Mouse (Mus musculus): ENCODE measurements around the gene Brsk2. TPM values are rescaled to one million over a fixed set of nuclear protein-coding genes. Genes with fewer than 3 reads are reported as not detected.
A peak's percentile ranks its signal among the peaks of the same experiment; 100 is the strongest.
"Not testable (repeated sequence)": the region's sequence is repeated elsewhere in the genome, so short reads cannot be mapped to it uniquely, and the experiment has no call there.

The Brsk2 gene
- polyA plus RNA-seq, 1 experiment = 99.9 TPM

GRCm38 (mm10) chr7:141924121-141924520 lies 25.4 kb upstream of the Brsk2 start:
- peak overlapping the region; percentile 84 for H3K4me3 ChIP-seq (ENCODE audit: control insufficient read depth, low read depth, low read length)
- H3K36me3 ChIP-seq (ENCODE audit: control insufficient read depth, insufficient read depth, low read length); H3K4me1 ChIP-seq (ENCODE audit: control insufficient read depth, insufficient read depth, low read length); H3K27me3 ChIP-seq (ENCODE audit: control insufficient read depth, insufficient read depth, low read length): not testable (repeated sequence)
- 0 out of 2 replicates have a peak, but pooled peaks have one; percentile 8 for TF ChIP-seq POLR2A (IDR thresholded peaks at IDR 0.05; ENCODE audit: control insufficient read depth, low read depth, low read length)
- peak overlapping the region; percentile 83 for H3K27ac ChIP-seq (ENCODE audit: control insufficient read depth, insufficient read depth, low read depth, low read length)

GRCm38 (mm10) chr7:141924917-141925316 lies 24.6 kb upstream of the Brsk2 start:
- no peak for TF ChIP-seq POLR2A (IDR thresholded peaks at IDR 0.05; ENCODE audit: control insufficient read depth, low read depth, low read length)
- TF ChIP-seq CTCF (IDR thresholded peaks at IDR 0.05; ENCODE audit: control insufficient read depth, insufficient read depth, insufficient replicate concordance, low read depth, low read length) = peak; percentile 77
- Histone ChIP-seq H3K27me3 (ENCODE audit: control insufficient read depth, insufficient read depth, low read length) (no peaks in the 10 kb centered on the region), H3K4me1 (ENCODE audit: control insufficient read depth, insufficient read depth, low read length) (peaks cover 4% of the 10 kb centered on the region), H3K36me3 (ENCODE audit: control insufficient read depth, insufficient read depth, low read length) (no peaks in the 10 kb centered on the region), H3K27ac (ENCODE audit: control insufficient read depth, insufficient read depth, low read depth, low read length) (peak overlapping the region; percentile 83), H3K4me3 (ENCODE audit: control insufficient read depth, low read depth, low read length) (peak overlapping the region; percentile 84)

GRCm38 (mm10) chr7:141928642-141929041 lies 20.9 kb upstream of the Brsk2 start:
- H3K36me3 ChIP-seq (ENCODE audit: control insufficient read depth, insufficient read depth, low read length) = no peaks in the 10 kb centered on the region; the same call in 1 of the 2 replicates
- H3K27ac ChIP-seq (ENCODE audit: control insufficient read depth, insufficient read depth, low read depth, low read length) = no peak overlapping the region
- no peak overlapping the region for H3K4me3 ChIP-seq (ENCODE audit: control insufficient read depth, low read depth, low read length)
- no peaks in the 10 kb centered on the region for H3K27me3 ChIP-seq (ENCODE audit: control insufficient read depth, insufficient read depth, low read length)
- H3K4me1 ChIP-seq (ENCODE audit: control insufficient read depth, insufficient read depth, low read length) = peaks cover 4% of the 10 kb centered on the region
- TF ChIP-seq CTCF (IDR thresholded peaks at IDR 0.05; ENCODE audit: control insufficient read depth, insufficient read depth, insufficient replicate concordance, low read depth, low read length) = no peak
- no peak for TF ChIP-seq POLR2A (IDR thresholded peaks at IDR 0.05; ENCODE audit: control insufficient read depth, low read depth, low read length)

- H3K4me1 ChIP-seq (ENCODE audit: control insufficient read depth, insufficient read depth, low read length) = no peaks in the 10 kb centered on the region
- H3K4me3 ChIP-seq (ENCODE audit: control insufficient read depth, low read depth, low read length) = no peak overlapping the region
- no peak for TF ChIP-seq CTCF (IDR thresholded peaks at IDR 0.05; ENCODE audit: control insufficient read depth, insufficient read depth, insufficient replicate concordance, low read depth, low read length)
- no peak overlapping the region for H3K27ac ChIP-seq (ENCODE audit: control insufficient read depth, insufficient read depth, low read depth, low read length)
- H3K27me3 ChIP-seq (ENCODE audit: control insufficient read depth, insufficient read depth, low read length) = no peaks in the 10 kb centered on the region
- no peaks in the 10 kb centered on the region; the same call in 1 of the 2 replicates for H3K36me3 ChIP-seq (ENCODE audit: control insufficient read depth, insufficient read depth, low read length)
Measured at GRCm38 (mm10) chr7:141934128-141934898, 15.2 kb upstream of the Brsk2 start.

- Histone ChIP-seq H3K36me3 (ENCODE audit: control insufficient read depth, insufficient read depth, low read length) (no peaks in the 10 kb centered on the region; the same call in 1 of the 2 replicates), H3K27ac (ENCODE audit: control insufficient read depth, insufficient read depth, low read depth, low read length) (no peak overlapping the region), H3K4me1 (ENCODE audit: control insufficient read depth, insufficient read depth, low read length) (no peaks in the 10 kb centered on the region), H3K27me3 (ENCODE audit: control insufficient read depth, insufficient read depth, low read length) (no peaks in the 10 kb centered on the region), H3K4me3 (ENCODE audit: control insufficient read depth, low read depth, low read length) (no peak overlapping the region)
- TF ChIP-seq CTCF (IDR thresholded peaks at IDR 0.05; ENCODE audit: control insufficient read depth, insufficient read depth, insufficient replicate concordance, low read depth, low read length) (no peak), POLR2A (IDR thresholded peaks at IDR 0.05; ENCODE audit: control insufficient read depth, low read depth, low read length) (no peak)
Measured at GRCm38 (mm10) chr7:141934951-141935350, 14.6 kb upstream of the Brsk2 start.

GRCm38 (mm10) chr7:141943444-141943843 lies 6.1 kb upstream of the Brsk2 start:
- TF ChIP-seq CTCF (IDR thresholded peaks at IDR 0.05; ENCODE audit: control insufficient read depth, insufficient read depth, insufficient replicate concordance, low read depth, low read length) = no peak
- TF ChIP-seq POLR2A (IDR thresholded peaks at IDR 0.05; ENCODE audit: control insufficient read depth, low read depth, low read length) = no peak
- no peaks in the 10 kb centered on the region for H3K36me3 ChIP-seq (ENCODE audit: control insufficient read depth, insufficient read depth, low read length)
- no peak overlapping the region for H3K27ac ChIP-seq (ENCODE audit: control insufficient read depth, insufficient read depth, low read depth, low read length)
- H3K4me1 ChIP-seq (ENCODE audit: control insufficient read depth, insufficient read depth, low read length) = no peaks in the 10 kb centered on the region; the same call in 1 of the 2 replicates
- no peak overlapping the region for H3K4me3 ChIP-seq (ENCODE audit: control insufficient read depth, low read depth, low read length)
- no peaks in the 10 kb centered on the region for H3K27me3 ChIP-seq (ENCODE audit: control insufficient read depth, insufficient read depth, low read length)

- TF ChIP-seq CTCF (IDR thresholded peaks at IDR 0.05; ENCODE audit: control insufficient read depth, insufficient read depth, insufficient replicate concordance, low read depth, low read length) (no peak), POLR2A (IDR thresholded peaks at IDR 0.05; ENCODE audit: control insufficient read depth, low read depth, low read length) (no peak)
- Histone ChIP-seq H3K36me3 (ENCODE audit: control insufficient read depth, insufficient read depth, low read length) (no peaks in the 10 kb centered on the region), H3K27ac (ENCODE audit: control insufficient read depth, insufficient read depth, low read depth, low read length) (no peak overlapping the region), H3K4me1 (ENCODE audit: control insufficient read depth, insufficient read depth, low read length) (peaks cover 13% of the 10 kb centered on the region), H3K27me3 (ENCODE audit: control insufficient read depth, insufficient read depth, low read length) (no peaks in the 10 kb centered on the region), H3K4me3 (ENCODE audit: control insufficient read depth, low read depth, low read length) (no peak overlapping the region)
Measured at GRCm38 (mm10) chr7:141945927-141946326, 3.6 kb upstream of the Brsk2 start.

Data from testis, adult 2 months (tissue).